Comparison of ENCODE assay signal across 7 mouse cellular contexts in the genomic region with DNA sequence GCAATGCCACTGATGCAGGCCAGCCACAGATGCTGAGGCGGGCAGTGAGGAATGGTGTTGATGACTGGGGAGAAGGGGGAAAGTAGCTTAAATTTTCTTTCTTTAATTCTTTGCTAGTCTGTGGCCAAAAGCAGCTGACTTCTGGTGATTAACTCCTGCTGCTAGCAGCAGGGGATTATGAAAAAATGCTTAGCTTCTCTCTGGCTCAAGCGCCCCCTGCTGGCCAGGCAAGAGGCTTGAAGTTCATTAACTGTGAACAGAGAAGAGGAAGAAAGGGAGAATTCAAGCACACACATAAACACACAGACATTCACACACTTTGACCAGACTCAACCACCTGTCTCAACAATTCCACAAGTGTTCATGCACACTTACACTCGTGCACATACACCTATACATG. TPM values are rescaled to one million over a fixed set of nuclear protein-coding genes. Genes with fewer than 3 reads are reported as not detected.
DNase-seq lines count a peak whose midpoint lies in the region; ATAC-seq and TF ChIP-seq lines count a peak whose summit lies in the region.

No protein-coding gene starts in this region.

- H3K9ac ChIP-seq in intestine, embryonic 14.5 days (ENCODE audit: low read length) = no peak overlapping the region
- no peak overlapping the region for H3K9ac ChIP-seq in intestine, embryonic 16.5 days (ENCODE audit: low read depth, low read length)
- no peak overlapping the region for H3K9ac ChIP-seq in liver, postnatal 0 days (replicated peaks)

- no peak for TF ChIP-seq EP300 in liver, postnatal 0 days (IDR thresholded peaks at IDR 0.05; ENCODE audit: low read depth)

- H3K27ac ChIP-seq in intestine, embryonic 14.5 days (ENCODE audit: low read depth) = no peak overlapping the region
- no peak overlapping the region for H3K27ac ChIP-seq in intestine, embryonic 16.5 days (ENCODE audit: low read length)
- no peak overlapping the region for H3K27ac ChIP-seq in liver, postnatal 0 days (ENCODE audit: low read depth)

- no peaks in the 10 kb centered on the region for H3K27me3 ChIP-seq in intestine, embryonic 14.5 days (replicated peaks; ENCODE audit: control insufficient read depth, insufficient read depth, low read length)
- H3K27me3 ChIP-seq in intestine, embryonic 16.5 days (replicated peaks; ENCODE audit: control insufficient read depth, insufficient read depth, low read length) = no peaks in the 10 kb centered on the region
- no peaks in the 10 kb centered on the region for H3K27me3 ChIP-seq in G1E (ENCODE audit: insufficient read depth, low read length)
- H3K27me3 ChIP-seq in liver, postnatal 0 days (ENCODE audit: insufficient read depth, low read length) = no peaks in the 10 kb centered on the region

- peak; percentile 55 for DNase-seq in intestine, embryonic 14.5 days (ENCODE audit: low spot score)
- peak; percentile 19 to 31 for DNase-seq in B cell, adult 2 months
- DNase-seq in G1E (ENCODE audit: low spot score) = no peak
- peak; percentile 24 for DNase-seq in embryo, embryonic 11.5 days (ENCODE audit: low read depth, low spot score)
- DNase-seq in liver, postnatal 0 days = peak; percentile 31
- peak; percentile 26 for DNase-seq in thymus, postnatal 14 days

- no peak for ATAC-seq in intestine, embryonic 14.5 days (replicated peaks; ENCODE audit: low FRiP score, low TSS enrichment, low read depth)
- no peak for ATAC-seq in intestine, embryonic 16.5 days
- ATAC-seq in G1E (ENCODE audit: extremely low read depth, insufficient number of reproducible peaks, low FRiP score, poor library complexity, severe bottlenecking) = no peak
- ATAC-seq in liver, postnatal 0 days = no peak

- no peaks in the 10 kb centered on the region for H3K36me3 ChIP-seq in intestine, embryonic 14.5 days (ENCODE audit: control insufficient read depth, insufficient read depth, low read length)
- H3K36me3 ChIP-seq in intestine, embryonic 16.5 days (ENCODE audit: control insufficient read depth, insufficient read depth, low read length) = no peaks in the 10 kb centered on the region
- no peaks in the 10 kb centered on the region for H3K36me3 ChIP-seq in G1E (replicated peaks)
- no peaks in the 10 kb centered on the region for H3K36me3 ChIP-seq in liver, postnatal 0 days (replicated peaks; ENCODE audit: insufficient read depth, low read length)

- 34% methylated on average over 3 of the region's 3 CpGs for WGBS in intestine, embryonic 14.5 days
- WGBS in intestine, embryonic 16.5 days = 32% methylated on average over 3 of the region's 3 CpGs
- 40% methylated on average over 3 of the region's 3 CpGs for WGBS in liver, postnatal 0 days (ENCODE audit: insufficient replicate concordance)

- no peaks in the 10 kb centered on the region for H3K4me1 ChIP-seq in intestine, embryonic 14.5 days (replicated peaks; ENCODE audit: control insufficient read depth, insufficient read depth, low read length)
- H3K4me1 ChIP-seq in intestine, embryonic 16.5 days (ENCODE audit: control insufficient read depth, insufficient read depth, low read length) = no peaks in the 10 kb centered on the region
- no peaks in the 10 kb centered on the region for H3K4me1 ChIP-seq in G1E (ENCODE audit: insufficient read depth, low read depth, low read length)
- H3K4me1 ChIP-seq in liver, postnatal 0 days (ENCODE audit: insufficient read depth) = no peaks in the 10 kb centered on the region

- no peak overlapping the region for H3K4me3 ChIP-seq in intestine, embryonic 14.5 days (ENCODE audit: low read depth, low read length)
- no peak overlapping the region for H3K4me3 ChIP-seq in intestine, embryonic 16.5 days (ENCODE audit: low read length)
- no peak overlapping the region for H3K4me3 ChIP-seq in G1E (ENCODE audit: low read depth, low read length)
- H3K4me3 ChIP-seq in liver, postnatal 0 days (ENCODE audit: low read depth, low read length) = no peak overlapping the region

- no peaks in the 10 kb centered on the region for H3K9me3 ChIP-seq in intestine, embryonic 14.5 days (ENCODE audit: control insufficient read depth, low read length)
- no peaks in the 10 kb centered on the region for H3K9me3 ChIP-seq in intestine, embryonic 16.5 days (ENCODE audit: control insufficient read depth, low read length)
- no peaks in the 10 kb centered on the region for H3K9me3 ChIP-seq in G1E (replicated peaks)
- peaks cover 13% of the 10 kb centered on the region; the same call in 1 of the 2 replicates for H3K9me3 ChIP-seq in liver, postnatal 0 days (ENCODE audit: low read length)

- H3K4me2 ChIP-seq in intestine, embryonic 14.5 days (ENCODE audit: low read length) = no peak overlapping the region
- H3K4me2 ChIP-seq in intestine, embryonic 16.5 days (ENCODE audit: low read depth, low read length) = no peak overlapping the region
- H3K4me2 ChIP-seq in liver, postnatal 0 days (ENCODE audit: low read depth, low read length) = no peak overlapping the region

- TF ChIP-seq CTCF in G1E (IDR thresholded peaks at IDR 0.05; ENCODE audit: low read depth, low read length) = peak; percentile 64
- peak; percentile 67 for TF ChIP-seq CTCF in liver, postnatal 0 days (IDR thresholded peaks at IDR 0.05; ENCODE audit: low read depth)

RNA-seq across cellular contexts. Expression of gene Bpifa5, which starts 4.0 kb away (rescaled TPM):
- polyA plus RNA-seq in intestine, embryonic 14.5 days (2014; fragmentation: Nextera tagmentation; extraction: Ambion mirVana) = not detected in 2 replicates
- polyA plus RNA-seq in intestine, embryonic 16.5 days (2015; fragmentation: Nextera tagmentation; extraction: Ambion mirVana) = not detected in 2 replicates
- not detected in 2 replicates for total RNA-seq in G1E (2014; fragmentation: Nextera tagmentation)
- not detected in 2 replicates for total RNA-seq in G1E (2017)
- not detected in 2 replicates for polyA plus RNA-seq in G1E (2012)
- not detected in 2 replicates for polyA plus RNA-seq in liver, postnatal 0 days (2015; fragmentation: Nextera tagmentation; extraction: Ambion mirVana)

RNA-seq across cellular contexts. Expression of gene Bpifa1, which starts 15.8 kb away (rescaled TPM):
- polyA plus RNA-seq in intestine, embryonic 14.5 days (2014; fragmentation: Nextera tagmentation; extraction: Ambion mirVana) = not detected in 2 replicates
- polyA plus RNA-seq in intestine, embryonic 16.5 days (2015; fragmentation: Nextera tagmentation; extraction: Ambion mirVana) = not detected in 2 replicates
- not detected in 2 replicates for total RNA-seq in G1E (2014; fragmentation: Nextera tagmentation)
- not detected in 2 replicates for total RNA-seq in G1E (2017)
- polyA plus RNA-seq in G1E (2012) = not detected in 2 replicates
- polyA plus RNA-seq in liver, postnatal 0 days (2015; fragmentation: Nextera tagmentation; extraction: Ambion mirVana) = 0.13 TPM in 1 of 2 replicates, not detected in the other

RNA-seq across cellular contexts. Expression of gene Bpifa3, which starts 28.3 kb away (rescaled TPM):
- polyA plus RNA-seq in intestine, embryonic 14.5 days (2014; fragmentation: Nextera tagmentation; extraction: Ambion mirVana) = not detected in 2 replicates
- polyA plus RNA-seq in intestine, embryonic 16.5 days (2015; fragmentation: Nextera tagmentation; extraction: Ambion mirVana) = not detected in 2 replicates
- total RNA-seq in G1E (2014; fragmentation: Nextera tagmentation) (not detected in 2 replicates), G1E (2017) (not detected in 2 replicates)
- polyA plus RNA-seq in G1E (2012) = not detected in 2 replicates
- polyA plus RNA-seq in liver, postnatal 0 days (2015; fragmentation: Nextera tagmentation; extraction: Ambion mirVana) = not detected in 2 replicates

RNA-seq across cellular contexts. Expression of gene Bpifb1, which starts 32.2 kb away (rescaled TPM):
- polyA plus RNA-seq in intestine, embryonic 14.5 days (2014; fragmentation: Nextera tagmentation; extraction: Ambion mirVana) = not detected in 2 replicates
- polyA plus RNA-seq in intestine, embryonic 16.5 days (2015; fragmentation: Nextera tagmentation; extraction: Ambion mirVana) = 0.10 TPM in 1 of 2 replicates, not detected in the other
- not detected in 2 replicates for total RNA-seq in G1E (2014; fragmentation: Nextera tagmentation)
- total RNA-seq in G1E (2017) = 0.05 TPM in 1 of 2 replicates, not detected in the other
- polyA plus RNA-seq in G1E (2012) = not detected in 2 replicates
- 0.16 and 0.27 TPM in 2 replicates for polyA plus RNA-seq in liver, postnatal 0 days (2015; fragmentation: Nextera tagmentation; extraction: Ambion mirVana)
